Mouse (Mus musculus): ENCODE measurements around the gene Pelp1. TPM values are rescaled to one million over a fixed set of nuclear protein-coding genes. Genes with fewer than 3 reads are reported as not detected.

The Pelp1 gene
- polyA plus RNA-seq (2014; fragmentation: Illumina TruSeq; extraction: RNeasy Lipid Tissue Mini Kit (QIAGEN cat#74804); ENCODE audit: low read depth, low replicate concordance) = 3.9 TPM

DNA sequence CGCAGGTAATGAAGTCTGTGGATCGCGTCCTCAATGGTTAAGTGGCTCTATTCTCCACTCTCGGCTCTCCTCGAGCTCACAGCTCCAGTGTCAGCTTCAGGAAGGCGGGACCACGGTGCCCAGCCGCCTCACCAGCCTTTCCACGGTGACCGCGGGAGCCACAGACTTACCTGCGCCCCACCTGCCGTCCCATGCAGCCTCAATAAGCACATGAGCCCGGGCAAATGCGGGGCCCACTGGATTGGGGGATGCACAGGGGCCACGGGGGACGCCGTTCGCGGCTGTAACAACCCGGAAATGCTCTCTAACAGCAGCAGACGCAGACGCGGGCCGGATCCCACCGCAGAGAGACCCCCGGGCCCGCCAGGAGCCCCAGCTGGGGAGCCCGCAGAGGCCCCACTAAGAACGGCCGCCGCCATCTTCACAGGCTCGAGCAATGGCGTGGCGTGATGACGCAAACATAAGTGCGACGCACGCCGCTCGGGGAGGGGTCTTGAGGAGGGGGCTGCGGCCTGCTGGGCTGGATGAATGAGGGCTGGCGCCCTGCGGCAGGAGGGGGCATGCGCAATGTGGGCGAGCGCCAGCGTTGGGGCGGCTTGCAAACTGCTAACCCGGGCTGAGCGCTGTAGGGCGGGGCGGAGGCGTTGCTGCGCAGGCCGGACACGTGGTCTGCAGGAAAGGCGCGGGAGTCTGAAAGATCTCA is at the start of gene Pelp1:
TSS of gene Pelp1 (minus strand) at position 438 of the 703 bp plus-strand sequence.

DNA sequence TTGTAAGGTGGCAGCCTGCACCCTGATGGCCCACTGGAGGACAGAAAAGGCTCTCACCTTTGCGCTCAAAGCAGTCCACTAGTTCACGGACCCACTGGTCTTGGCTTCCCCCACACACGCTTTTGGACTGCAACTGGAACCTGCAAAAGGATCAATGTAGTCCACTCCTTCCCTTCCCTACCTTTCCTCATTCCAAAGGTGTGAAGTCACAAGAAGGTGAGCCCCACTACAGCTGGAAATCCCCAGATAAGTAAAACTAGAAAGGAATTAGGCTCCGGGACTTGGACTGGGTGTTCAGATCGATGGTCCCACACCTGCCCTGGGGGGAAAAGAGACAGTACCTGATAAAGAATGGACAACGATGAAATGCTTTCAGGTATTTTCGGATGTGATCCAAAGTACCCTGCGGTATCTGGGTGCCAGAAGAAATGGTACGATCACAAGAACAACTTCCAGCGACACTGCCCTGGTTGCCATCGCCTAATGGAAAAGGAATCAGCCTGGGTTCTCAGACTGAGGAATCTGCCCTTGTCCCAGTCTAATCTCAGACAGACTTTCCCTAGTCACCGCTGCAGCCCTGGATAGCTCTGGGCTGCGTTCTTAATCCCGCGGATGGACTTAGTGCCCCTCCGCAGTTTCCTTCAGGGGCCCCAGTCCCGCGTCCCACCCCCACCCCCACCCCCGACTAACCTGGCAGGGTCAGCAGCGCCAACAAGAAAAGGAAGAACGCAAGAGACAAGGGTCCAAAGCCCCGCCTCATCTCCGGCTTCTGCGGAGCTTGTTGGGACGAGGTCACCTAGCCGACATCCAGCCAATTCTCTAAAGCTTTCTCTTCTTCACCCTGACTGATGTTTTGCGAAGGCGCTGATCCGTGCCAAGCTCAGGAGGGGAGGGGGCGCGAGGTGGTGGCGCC is 49.1 kb upstream of the Pelp1 start, which contains the start of gene Zmynd15:
TSS of gene Zmynd15 (plus strand) at position 746 of the 913 bp plus-strand sequence.

DNA sequence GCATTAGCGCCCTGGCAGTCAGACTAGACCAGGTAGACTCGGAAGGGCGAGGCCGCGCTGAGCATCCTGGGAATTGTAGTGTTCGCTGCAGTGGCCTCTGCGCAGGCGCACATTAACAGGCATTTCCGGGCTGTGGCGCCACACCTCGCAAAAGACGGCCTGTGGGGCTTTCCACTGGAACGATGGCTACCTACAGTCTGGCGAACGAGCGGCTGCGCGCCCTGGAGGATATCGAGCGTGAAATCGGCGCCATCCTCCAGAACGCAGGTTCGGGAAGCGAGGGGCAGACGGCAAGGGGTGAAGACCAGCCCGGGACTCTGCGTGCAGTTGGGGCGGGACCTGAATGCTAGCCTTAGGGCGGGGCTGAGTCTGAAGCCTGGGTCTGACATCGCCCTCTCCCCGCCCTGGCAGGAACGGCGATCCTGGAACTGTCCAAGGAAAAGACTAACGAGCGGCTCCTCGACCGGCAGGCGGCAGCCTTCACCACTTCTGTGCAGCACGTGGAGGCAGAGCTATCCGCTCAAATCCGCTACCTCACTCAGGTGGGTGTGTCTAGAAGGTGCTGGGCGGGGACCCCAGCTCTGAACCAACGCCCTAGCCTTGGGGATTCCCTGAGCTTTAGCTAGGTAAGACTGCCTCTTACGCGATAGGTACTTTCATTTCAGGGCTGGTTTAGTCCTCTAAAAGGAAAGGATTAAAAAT is 42.1 kb upstream of the Pelp1 start, which contains the start of gene Med11:
TSS of gene Med11 (plus strand) at position 123 of the 702 bp plus-strand sequence.

DNA sequence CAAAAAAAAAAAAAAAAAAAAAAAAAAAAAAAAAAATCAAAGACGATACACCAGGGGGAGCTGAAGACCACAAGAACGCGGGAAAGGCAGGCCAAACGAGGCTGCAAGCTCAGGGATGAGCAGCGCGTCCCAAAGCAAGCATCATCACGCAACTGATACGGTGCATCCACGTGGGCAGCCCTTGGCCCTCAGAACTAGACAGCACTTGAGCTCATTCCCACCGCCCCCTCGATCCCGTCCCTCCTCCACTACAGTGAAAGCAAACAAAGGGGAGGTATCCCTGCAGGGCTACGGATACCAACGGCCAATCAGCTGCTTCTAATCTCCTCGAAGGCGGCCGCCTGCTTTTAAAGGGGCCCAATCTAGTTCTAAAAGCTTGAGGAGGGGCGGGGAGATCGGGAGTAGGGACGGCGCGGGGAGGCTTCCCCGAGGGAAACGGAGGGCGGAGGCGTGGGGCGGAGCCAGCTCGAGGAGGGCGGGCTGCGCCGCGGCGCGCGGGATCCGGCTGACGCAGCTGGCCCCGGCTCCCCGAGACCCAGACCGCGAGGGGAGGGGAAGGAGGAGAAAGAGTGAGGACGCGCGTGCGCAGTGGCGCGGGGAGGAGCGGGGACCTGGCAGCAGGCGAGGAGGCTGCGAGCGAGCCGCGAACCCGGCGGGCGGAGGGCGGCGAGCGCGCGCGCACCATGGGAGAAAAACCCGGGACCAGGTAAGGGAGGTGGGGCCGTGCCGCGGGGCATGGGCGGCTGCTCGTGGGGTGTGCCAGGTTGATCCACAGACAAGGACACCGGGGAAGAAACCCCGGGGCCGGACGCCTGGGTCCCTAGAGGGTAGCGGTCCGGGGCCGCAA is 22.4 kb upstream of the Pelp1 start, which contains the start of gene Arrb2:
TSS of gene Arrb2 (plus strand) at position 588 of the 847 bp plus-strand sequence.

DNA sequence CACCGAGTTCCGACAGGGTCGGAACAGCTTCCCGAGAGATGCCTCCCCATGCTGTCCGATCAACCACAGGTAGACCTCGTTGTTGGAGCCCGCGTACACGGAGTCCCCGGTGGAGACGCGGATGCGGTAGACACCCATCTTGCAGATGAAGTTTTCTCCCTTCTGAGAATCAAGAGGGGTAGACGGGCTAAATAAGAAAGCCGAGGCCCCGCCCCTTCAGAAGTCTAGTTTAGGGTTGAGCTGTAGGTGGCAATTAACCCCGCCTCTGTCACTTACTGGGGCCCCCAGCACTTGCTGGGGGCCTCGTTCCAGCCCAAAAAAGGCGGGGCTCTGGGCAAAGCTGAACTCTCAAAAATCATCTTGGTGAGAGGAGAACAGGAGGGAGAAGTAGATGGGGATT is 58.0 kb downstream of the Pelp1 start, which contains the start of gene Alox15:
TSS of gene Alox15 (minus strand) at position 164 of the 400 bp plus-strand sequence.

Other genes with a start within 250 kb of the Pelp1 start
- not detected for gene Slc16a11, start 197.3 kb downstream of the Pelp1 start, polyA plus RNA-seq (2014; fragmentation: Illumina TruSeq; extraction: RNeasy Lipid Tissue Mini Kit (QIAGEN cat#74804); ENCODE audit: low read depth, low replicate concordance)
- gene Slc16a13, start 189.0 kb downstream of the Pelp1 start, polyA plus RNA-seq (2014; fragmentation: Illumina TruSeq; extraction: RNeasy Lipid Tissue Mini Kit (QIAGEN cat#74804); ENCODE audit: low read depth, low replicate concordance) = 17.3 TPM
- gene Bcl6b, start 180.2 kb downstream of the Pelp1 start, polyA plus RNA-seq (2014; fragmentation: Illumina TruSeq; extraction: RNeasy Lipid Tissue Mini Kit (QIAGEN cat#74804); ENCODE audit: low read depth, low replicate concordance) = 5.3 TPM
- gene 0610010K14Rik, start 172.1 kb downstream of the Pelp1 start, polyA plus RNA-seq (2014; fragmentation: Illumina TruSeq; extraction: RNeasy Lipid Tissue Mini Kit (QIAGEN cat#74804); ENCODE audit: low read depth, low replicate concordance) = 1.1 TPM
- 1.6 TPM for gene Gm21988, start 170.2 kb downstream of the Pelp1 start, polyA plus RNA-seq (2014; fragmentation: Illumina TruSeq; extraction: RNeasy Lipid Tissue Mini Kit (QIAGEN cat#74804); ENCODE audit: low read depth, low replicate concordance)
- 57.2 TPM for gene Rnasek, start 170.2 kb downstream of the Pelp1 start, polyA plus RNA-seq (2014; fragmentation: Illumina TruSeq; extraction: RNeasy Lipid Tissue Mini Kit (QIAGEN cat#74804); ENCODE audit: low read depth, low replicate concordance)
- gene Alox12, start 154.7 kb downstream of the Pelp1 start, polyA plus RNA-seq (2014; fragmentation: Illumina TruSeq; extraction: RNeasy Lipid Tissue Mini Kit (QIAGEN cat#74804); ENCODE audit: low read depth, low replicate concordance) = 2.0 TPM
- gene Alox12e, start 87.4 kb downstream of the Pelp1 start, polyA plus RNA-seq (2014; fragmentation: Illumina TruSeq; extraction: RNeasy Lipid Tissue Mini Kit (QIAGEN cat#74804); ENCODE audit: low read depth, low replicate concordance) = not detected
- not detected for gene Alox15, start 58.0 kb downstream of the Pelp1 start, polyA plus RNA-seq (2014; fragmentation: Illumina TruSeq; extraction: RNeasy Lipid Tissue Mini Kit (QIAGEN cat#74804); ENCODE audit: low read depth, low replicate concordance)
- gene Arrb2, start 22.6 kb upstream of the Pelp1 start, polyA plus RNA-seq (2014; fragmentation: Illumina TruSeq; extraction: RNeasy Lipid Tissue Mini Kit (QIAGEN cat#74804); ENCODE audit: low read depth, low replicate concordance) = 1.1 TPM
- gene Med11, start 41.9 kb upstream of the Pelp1 start, polyA plus RNA-seq (2014; fragmentation: Illumina TruSeq; extraction: RNeasy Lipid Tissue Mini Kit (QIAGEN cat#74804); ENCODE audit: low read depth, low replicate concordance) = 7.0 TPM
- 0.77 TPM for gene Zmynd15, start 49.4 kb upstream of the Pelp1 start, polyA plus RNA-seq (2014; fragmentation: Illumina TruSeq; extraction: RNeasy Lipid Tissue Mini Kit (QIAGEN cat#74804); ENCODE audit: low read depth, low replicate concordance)
- gene Cxcl16, start 50.0 kb upstream of the Pelp1 start, polyA plus RNA-seq (2014; fragmentation: Illumina TruSeq; extraction: RNeasy Lipid Tissue Mini Kit (QIAGEN cat#74804); ENCODE audit: low read depth, low replicate concordance) = 26.7 TPM
- gene Tm4sf5, start 95.2 kb upstream of the Pelp1 start, polyA plus RNA-seq (2014; fragmentation: Illumina TruSeq; extraction: RNeasy Lipid Tissue Mini Kit (QIAGEN cat#74804); ENCODE audit: low read depth, low replicate concordance) = not detected
- gene Vmo1, start 104.6 kb upstream of the Pelp1 start, polyA plus RNA-seq (2014; fragmentation: Illumina TruSeq; extraction: RNeasy Lipid Tissue Mini Kit (QIAGEN cat#74804); ENCODE audit: low read depth, low replicate concordance) = not detected
- gene Gltpd2, start 109.2 kb upstream of the Pelp1 start, polyA plus RNA-seq (2014; fragmentation: Illumina TruSeq; extraction: RNeasy Lipid Tissue Mini Kit (QIAGEN cat#74804); ENCODE audit: low read depth, low replicate concordance) = not detected
- 19.2 TPM for gene Psmb6, start 115.3 kb upstream of the Pelp1 start, polyA plus RNA-seq (2014; fragmentation: Illumina TruSeq; extraction: RNeasy Lipid Tissue Mini Kit (QIAGEN cat#74804); ENCODE audit: low read depth, low replicate concordance)
- not detected for gene Gm40193, start 122.9 kb upstream of the Pelp1 start, polyA plus RNA-seq (2014; fragmentation: Illumina TruSeq; extraction: RNeasy Lipid Tissue Mini Kit (QIAGEN cat#74804); ENCODE audit: low read depth, low replicate concordance)
- gene Pld2, start 130.0 kb upstream of the Pelp1 start, polyA plus RNA-seq (2014; fragmentation: Illumina TruSeq; extraction: RNeasy Lipid Tissue Mini Kit (QIAGEN cat#74804); ENCODE audit: low read depth, low replicate concordance) = 0.89 TPM
- 4.5 TPM for gene Mink1, start 152.8 kb upstream of the Pelp1 start, polyA plus RNA-seq (2014; fragmentation: Illumina TruSeq; extraction: RNeasy Lipid Tissue Mini Kit (QIAGEN cat#74804); ENCODE audit: low read depth, low replicate concordance)
- gene 4930544D05Rik, start 205.8 kb upstream of the Pelp1 start, polyA plus RNA-seq (2014; fragmentation: Illumina TruSeq; extraction: RNeasy Lipid Tissue Mini Kit (QIAGEN cat#74804); ENCODE audit: low read depth, low replicate concordance) = not detected
- not detected for gene Chrne, start 209.2 kb upstream of the Pelp1 start, polyA plus RNA-seq (2014; fragmentation: Illumina TruSeq; extraction: RNeasy Lipid Tissue Mini Kit (QIAGEN cat#74804); ENCODE audit: low read depth, low replicate concordance)
- gene Gp1ba, start 229.1 kb upstream of the Pelp1 start, polyA plus RNA-seq (2014; fragmentation: Illumina TruSeq; extraction: RNeasy Lipid Tissue Mini Kit (QIAGEN cat#74804); ENCODE audit: low read depth, low replicate concordance) = not detected
- gene Rnf167, start 237.2 kb upstream of the Pelp1 start, polyA plus RNA-seq (2014; fragmentation: Illumina TruSeq; extraction: RNeasy Lipid Tissue Mini Kit (QIAGEN cat#74804); ENCODE audit: low read depth, low replicate concordance) = 29.6 TPM
- gene Slc25a11, start 237.4 kb upstream of the Pelp1 start, polyA plus RNA-seq (2014; fragmentation: Illumina TruSeq; extraction: RNeasy Lipid Tissue Mini Kit (QIAGEN cat#74804); ENCODE audit: low read depth, low replicate concordance) = 60.0 TPM
- 46.9 TPM for gene Pfn1, start 244.6 kb upstream of the Pelp1 start, polyA plus RNA-seq (2014; fragmentation: Illumina TruSeq; extraction: RNeasy Lipid Tissue Mini Kit (QIAGEN cat#74804); ENCODE audit: low read depth, low replicate concordance)
- 1.1 TPM for gene Eno3, start 247.2 kb upstream of the Pelp1 start, polyA plus RNA-seq (2014; fragmentation: Illumina TruSeq; extraction: RNeasy Lipid Tissue Mini Kit (QIAGEN cat#74804); ENCODE audit: low read depth, low replicate concordance)

All from kidney, adult 10 weeks (tissue).